ENCODE assay signal across 12 mouse cellular contexts in genomic region chr3:129220681-129221379, GRCm38 (mm10). TPM values are rescaled to one million over a fixed set of nuclear protein-coding genes. Genes with fewer than 3 reads are reported as not detected.
A peak's percentile ranks its signal among the peaks of the same experiment; 100 is the strongest.
DNase-seq lines count a peak whose midpoint lies in the region; ATAC-seq and TF ChIP-seq lines count a peak whose summit lies in the region.
"Had no signal": no experiment of that assay in that cellular context is flagged by ENCODE, and none has a peak within 500 bp of the region (broad histone marks: within the 10 kb centered on the region; RNA-seq: fewer than 3 reads in every experiment).

No protein-coding gene starts in this region.

- H3K27ac ChIP-seq in liver, adult 2 months (replicated peaks; ENCODE audit: insufficient read depth, low read depth, low read length), result no peak overlapping the region
- H3K27ac ChIP-seq in embryonic facial prominence, embryonic 14.5 days (replicated peaks; ENCODE audit: low read depth, low read length), result no peak overlapping the region
- no peak overlapping the region; the same call in 1 of the 2 replicates for H3K27ac ChIP-seq in stomach, embryonic 15.5 days
- H3K27ac ChIP-seq: macrophage had no signal

- TF ChIP-seq POLR2A in liver, adult 2 months (IDR thresholded peaks at IDR 0.05; ENCODE audit: extremely low read depth, insufficient read depth, low read length), result no peak

- H3K79me2 ChIP-seq in liver, adult 2 months (ENCODE audit: control insufficient read depth, insufficient read depth, low read length), result no peaks in the 10 kb centered on the region

- no peaks in the 10 kb centered on the region for H3K36me3 ChIP-seq in liver, adult 2 months (ENCODE audit: control insufficient read depth, insufficient read depth, low read length)
- no peaks in the 10 kb centered on the region for H3K36me3 ChIP-seq in embryonic facial prominence, embryonic 14.5 days (ENCODE audit: control insufficient read depth, insufficient read depth, low read length)
- no peaks in the 10 kb centered on the region for H3K36me3 ChIP-seq in stomach, embryonic 15.5 days

- H3K4me1 ChIP-seq in liver, adult 2 months (ENCODE audit: control insufficient read depth, insufficient read depth, low read length), result no peaks in the 10 kb centered on the region
- no peaks in the 10 kb centered on the region for H3K4me1 ChIP-seq in embryonic facial prominence, embryonic 14.5 days (ENCODE audit: control insufficient read depth, insufficient read depth, low read length)
- H3K4me1 ChIP-seq in stomach, embryonic 15.5 days, result peaks cover 14% of the 10 kb centered on the region

- no peak for ATAC-seq in embryonic facial prominence, embryonic 14.5 days (ENCODE audit: low read depth)
- ATAC-seq in stomach, embryonic 15.5 days (ENCODE audit: insufficient read depth, low FRiP score, low read depth), result no peak

- 9% methylated on average over 24 of the region's 24 CpGs for WGBS in liver, adult 2 months
- 11% methylated on average over 24 of the region's 24 CpGs for WGBS in embryonic facial prominence, embryonic 14.5 days
- 15% methylated on average over 24 of the region's 24 CpGs for WGBS in stomach, embryonic 15.5 days

- peak overlapping the region; percentile 34 for H3K4me2 ChIP-seq in embryonic facial prominence, embryonic 14.5 days (ENCODE audit: low read depth, low read length)
- H3K4me2 ChIP-seq in stomach, embryonic 15.5 days, result peak overlapping the region; percentile 21

- H3K4me3 ChIP-seq in liver, adult 2 months (ENCODE audit: insufficient read depth, low read depth, low read length), result no peak overlapping the region
- H3K4me3 ChIP-seq in embryonic facial prominence, embryonic 14.5 days (ENCODE audit: low read depth, low read length), result no peak overlapping the region
- H3K4me3 ChIP-seq in stomach, embryonic 15.5 days (replicated peaks), result no peak overlapping the region

- no peaks in the 10 kb centered on the region for H3K9me3 ChIP-seq in embryonic facial prominence, embryonic 14.5 days (ENCODE audit: control insufficient read depth, low read length)
- H3K9me3 ChIP-seq in stomach, embryonic 15.5 days, result no peaks in the 10 kb centered on the region

- no peak overlapping the region for H3K9ac ChIP-seq in liver, adult 2 months (ENCODE audit: low read depth, low read length)
- peak overlapping the region; percentile 26; the same call in 1 of the 2 replicates for H3K9ac ChIP-seq in embryonic facial prominence, embryonic 14.5 days (ENCODE audit: low read depth, low read length)
- H3K9ac ChIP-seq in stomach, embryonic 15.5 days, result no peak overlapping the region

- peaks cover 35% of the 10 kb centered on the region for H3K27me3 ChIP-seq in liver, adult 2 months (ENCODE audit: control insufficient read depth, insufficient read depth, low read length)
- peaks cover 79% of the 10 kb centered on the region for H3K27me3 ChIP-seq in embryonic facial prominence, embryonic 14.5 days (replicated peaks; ENCODE audit: control insufficient read depth, insufficient read depth, low read length)
- H3K27me3 ChIP-seq in stomach, embryonic 15.5 days (replicated peaks), result peaks cover 60% of the 10 kb centered on the region

- no peak for TF ChIP-seq CTCF in liver, adult 2 months (IDR thresholded peaks at IDR 0.05; ENCODE audit: low read depth, low read length)

- DNase-seq in liver, adult 2 months (ENCODE audit: extremely low read depth, low read depth, low spot score), result peak; percentile 30
- DNase-seq in liver, result no peak
- DNase-seq in embryonic facial prominence, embryonic 14.5 days (ENCODE audit: low spot score), result no peak
- DNase-seq in kidney, postnatal 10 days, result peak; percentile 70
- no peak for DNase-seq in urinary bladder, postnatal 14 days (ENCODE audit: low spot score)
- no peak for DNase-seq in spleen, postnatal 14 days (ENCODE audit: low spot score in 2 of 2)
- DNase-seq: adrenal gland, postnatal 14 days; thymus, postnatal 25 days had no signal

RNA-seq across cellular contexts. Expression of gene Pitx2, which starts 21.2 kb away (rescaled TPM):
- 0.18 TPM in 1 of 2 replicates, not detected in the other for total RNA-seq in liver, adult 2 months (2014; rRNA removed)
- not detected in 2 replicates for polyA plus RNA-seq in liver, adult 2 months (2012; rRNA removed)
- polyA plus RNA-seq in embryonic facial prominence, embryonic 14.5 days (2014; fragmentation: Nextera tagmentation; extraction: Ambion mirVana), result 37.7 and 38.6 TPM in 2 replicates
- 16.5 and 23.8 TPM in 2 replicates for polyA plus RNA-seq in stomach, embryonic 15.5 days (2015; fragmentation: Nextera tagmentation; extraction: Ambion mirVana)
- total RNA-seq: adrenal gland, postnatal 14 days; left cerebral cortex, adult 18-20 months; MEL had no signal
- polyA plus RNA-seq: macrophage had no signal

Comparison
In these comparisons a context has a peak if more than half of its experiments do, and no peak if none do; other contexts are left out.
1. DNase-seq: peak in liver, adult 2 months (single experiment) and kidney, postnatal 10 days (single experiment); none in liver (single experiment), embryonic facial prominence, embryonic 14.5 days (single experiment), urinary bladder, postnatal 14 days (single experiment) and spleen, postnatal 14 days (0 of 2).
2. RNA of gene Pitx2, which starts 21.2 kb away (polyA plus RNA-seq): 37.7 to 38.6 TPM in embryonic facial prominence, embryonic 14.5 days and 16.5 to 23.8 TPM in stomach, embryonic 15.5 days; not detected in liver, adult 2 months; every median in the first group is over 10 times any median in the second.